Mouse (Mus musculus): ENCODE measurements around the gene Slc38a2.

The Slc38a2 gene

DNA sequence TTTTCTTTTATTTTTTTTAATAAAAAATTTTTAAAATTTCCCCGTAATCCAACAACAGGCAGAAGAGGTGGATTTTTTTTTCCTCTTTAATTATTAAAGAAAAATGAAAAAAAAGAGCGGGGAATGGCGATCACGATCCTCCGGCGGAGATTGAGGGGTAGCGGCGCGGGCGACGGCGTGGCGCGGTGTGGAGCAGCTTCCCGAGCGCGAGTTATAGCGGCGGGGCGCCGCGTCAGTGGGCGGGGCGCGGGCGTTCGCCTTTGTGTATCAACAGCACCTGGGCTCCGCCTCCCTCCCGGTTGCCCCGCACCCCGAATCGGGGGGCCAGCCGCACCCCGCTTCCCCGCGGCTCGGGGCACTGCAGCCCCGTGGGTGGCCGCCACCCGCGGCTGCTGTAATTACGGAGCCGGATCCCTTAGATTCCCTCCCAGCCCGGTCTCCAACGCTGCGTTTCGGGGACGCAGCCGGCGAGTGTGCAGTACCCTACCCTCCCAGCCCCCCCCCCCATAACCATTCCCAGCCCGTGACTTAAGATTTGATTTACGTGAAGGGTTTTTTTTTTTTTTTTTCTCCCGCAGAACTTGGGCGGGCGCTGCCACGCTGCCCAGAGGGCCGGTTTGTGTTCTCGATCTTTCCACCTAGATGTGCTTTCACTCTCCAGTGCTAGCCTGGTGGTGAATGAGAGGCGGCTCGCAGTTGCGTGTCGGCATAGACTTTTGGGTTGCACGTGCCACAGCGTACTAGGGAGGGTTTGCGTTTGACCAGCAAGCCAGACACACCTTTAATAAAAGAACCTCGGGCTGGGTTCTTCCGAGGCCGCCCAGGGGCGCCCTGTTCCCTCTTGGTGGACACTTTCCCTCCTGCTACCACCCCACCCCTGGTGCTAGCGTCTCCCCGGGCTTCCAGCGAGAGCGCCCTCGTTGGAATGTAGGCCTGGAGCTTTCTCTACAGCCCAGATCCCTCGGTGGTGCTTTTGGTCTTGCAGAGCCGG, at the start of gene Slc38a2:
Gene Slc38a2 (minus strand): TSS at position 210 of the 991 bp plus-strand sequence.
- DNase-seq (ENCODE audit: low read depth, low spot score), result peak; percentile 82

DNA sequence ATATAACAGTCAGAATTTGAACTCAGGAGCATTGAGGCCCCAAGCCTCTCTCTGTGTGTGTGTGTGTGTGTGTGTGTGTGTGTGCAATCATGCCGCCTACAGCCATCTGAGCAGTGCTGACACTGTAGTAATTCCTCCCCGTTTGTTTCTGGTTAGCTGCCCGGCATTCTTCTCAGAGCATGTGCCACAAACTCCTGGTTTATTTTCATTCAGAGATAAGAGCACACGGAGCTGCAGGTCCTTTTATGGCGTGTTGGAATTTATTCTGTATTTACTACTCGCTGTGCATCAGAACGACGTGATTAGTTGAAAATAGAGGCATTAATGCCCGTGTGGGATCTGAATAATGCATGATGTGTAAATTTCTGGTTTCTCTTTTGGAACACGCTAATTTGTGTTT, 49.6 kb upstream of the Slc38a2 start:
- DNase-seq (ENCODE audit: low read depth, low spot score), result no peak

- no peak for DNase-seq (ENCODE audit: low read depth, low spot score)
Observed at GRCm38 (mm10) chr15:96747551-96747950, 48.0 kb upstream of the Slc38a2 start.

DNA sequence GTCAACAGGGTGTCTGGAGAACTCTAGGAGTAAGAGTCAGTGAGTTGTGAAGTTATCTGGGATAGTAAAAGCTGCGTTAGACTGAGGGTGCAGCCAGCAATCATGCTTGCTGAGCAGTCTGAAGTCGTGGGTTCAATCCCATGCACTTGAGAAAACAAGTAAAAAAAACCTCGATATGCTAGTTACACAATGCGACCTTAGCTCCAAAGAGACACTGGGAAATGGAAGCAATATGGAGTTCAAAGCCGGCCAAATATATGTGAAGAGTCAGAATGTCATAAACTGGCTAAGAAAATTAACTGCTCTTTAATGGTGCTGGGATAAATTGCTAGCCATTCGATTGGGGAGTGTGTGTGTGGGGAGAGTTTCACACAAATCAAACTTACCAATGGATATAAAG, 47.5 kb upstream of the Slc38a2 start:
- DNase-seq (ENCODE audit: low read depth, low spot score), result no peak

DNA sequence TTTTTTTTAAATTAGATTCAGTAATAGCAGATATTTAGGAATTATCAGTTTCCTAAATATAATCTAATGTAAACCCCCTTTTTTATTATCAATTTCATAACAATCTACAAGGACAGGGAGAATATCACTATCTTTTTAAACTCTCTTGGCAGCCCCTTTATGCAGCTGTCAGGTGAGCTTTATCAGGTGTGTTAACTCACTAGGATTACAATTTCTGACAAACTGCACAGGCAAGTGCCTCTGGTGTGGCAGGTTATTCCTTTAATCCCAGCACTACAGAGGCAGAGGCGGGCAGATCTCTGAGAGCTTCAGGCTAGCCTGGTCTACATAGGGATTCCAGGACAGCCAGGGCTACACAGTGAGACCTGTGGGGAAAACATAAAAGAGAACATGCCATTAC, 45.8 kb upstream of the Slc38a2 start:
- no peak for DNase-seq (ENCODE audit: low read depth, low spot score)

GRCm38 (mm10) chr15:96744882-96745296, 45.4 kb upstream of the Slc38a2 start:
- no peak for DNase-seq (ENCODE audit: low read depth, low spot score)

DNA sequence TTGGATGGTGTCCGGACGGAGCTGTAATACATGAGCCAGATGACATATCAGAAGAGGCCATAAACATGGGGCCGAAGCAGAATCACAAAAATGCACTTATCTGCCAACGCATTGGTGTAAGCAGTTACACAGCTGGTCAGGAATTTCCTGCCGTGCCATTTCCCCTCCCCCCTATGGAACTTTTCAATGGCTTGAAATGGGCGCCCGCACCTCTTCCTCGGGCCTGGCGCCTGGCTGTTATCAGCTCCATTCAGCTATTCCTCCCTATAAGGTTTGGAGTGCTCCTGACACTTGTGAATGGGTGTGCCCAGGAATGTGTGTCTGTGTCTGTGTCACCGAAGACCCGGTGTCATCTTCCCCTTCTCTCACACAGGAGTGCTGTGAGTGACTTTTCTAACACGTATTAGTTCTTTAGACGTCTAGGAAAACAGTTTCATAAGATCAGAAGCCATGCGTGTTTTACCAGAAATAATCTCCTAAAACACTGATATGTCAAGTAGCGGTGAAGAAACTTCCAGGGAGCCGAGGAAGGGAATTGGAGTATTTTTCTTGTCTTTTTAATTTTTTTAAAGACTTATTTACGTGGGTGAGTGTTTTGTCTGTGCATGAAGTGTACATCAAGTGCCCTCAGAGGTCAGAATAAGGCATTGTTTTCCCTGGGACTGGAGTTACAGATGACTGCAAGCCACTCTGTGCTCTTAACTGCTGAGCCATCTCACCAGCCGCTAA, 44.8 kb upstream of the Slc38a2 start:
- no peak for DNase-seq (ENCODE audit: low read depth, low spot score)

GRCm38 (mm10) chr15:96743257-96743656, 43.7 kb upstream of the Slc38a2 start:
- DNase-seq (ENCODE audit: low read depth, low spot score), result no peak

- DNase-seq (ENCODE audit: low read depth, low spot score), result no peak
Observed at GRCm38 (mm10) chr15:96742591-96743241, 43.2 kb upstream of the Slc38a2 start.

DNA sequence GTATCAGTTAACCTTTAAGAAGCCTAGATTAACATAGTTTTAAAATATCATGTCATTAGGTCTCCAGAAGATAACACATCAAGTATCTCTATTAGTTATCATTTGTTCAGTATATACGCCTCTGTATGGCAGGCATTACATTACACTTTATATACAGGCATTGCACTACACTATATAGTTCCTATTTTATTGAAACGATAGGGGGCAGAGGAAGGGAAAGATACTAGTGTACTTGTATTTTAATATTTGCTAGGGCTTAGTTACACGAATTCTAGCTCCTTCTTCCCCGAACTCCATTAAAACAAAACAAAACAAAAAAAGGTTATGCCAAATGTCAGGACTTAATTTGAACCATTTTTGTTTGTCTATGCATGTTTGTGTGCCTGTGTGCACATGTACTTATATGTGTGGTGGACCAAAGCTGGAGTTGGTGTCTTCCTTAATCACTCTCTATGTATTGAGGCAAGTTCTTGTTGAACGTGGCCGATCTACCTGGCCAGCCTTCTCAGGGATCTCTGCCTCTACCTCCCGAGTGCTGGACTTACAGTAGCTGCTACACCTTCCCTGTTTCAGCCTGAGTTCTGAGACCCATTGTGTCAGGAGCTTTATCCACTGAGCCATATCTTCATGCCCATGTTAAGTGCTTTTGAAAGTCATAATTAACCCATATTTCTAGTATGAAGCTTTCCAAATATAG, 41.5 kb upstream of the Slc38a2 start:
- DNase-seq (ENCODE audit: low read depth, low spot score), result no peak

GRCm38 (mm10) chr15:96740091-96740490, 40.6 kb upstream of the Slc38a2 start:
- no peak for DNase-seq (ENCODE audit: low read depth, low spot score)

DNA sequence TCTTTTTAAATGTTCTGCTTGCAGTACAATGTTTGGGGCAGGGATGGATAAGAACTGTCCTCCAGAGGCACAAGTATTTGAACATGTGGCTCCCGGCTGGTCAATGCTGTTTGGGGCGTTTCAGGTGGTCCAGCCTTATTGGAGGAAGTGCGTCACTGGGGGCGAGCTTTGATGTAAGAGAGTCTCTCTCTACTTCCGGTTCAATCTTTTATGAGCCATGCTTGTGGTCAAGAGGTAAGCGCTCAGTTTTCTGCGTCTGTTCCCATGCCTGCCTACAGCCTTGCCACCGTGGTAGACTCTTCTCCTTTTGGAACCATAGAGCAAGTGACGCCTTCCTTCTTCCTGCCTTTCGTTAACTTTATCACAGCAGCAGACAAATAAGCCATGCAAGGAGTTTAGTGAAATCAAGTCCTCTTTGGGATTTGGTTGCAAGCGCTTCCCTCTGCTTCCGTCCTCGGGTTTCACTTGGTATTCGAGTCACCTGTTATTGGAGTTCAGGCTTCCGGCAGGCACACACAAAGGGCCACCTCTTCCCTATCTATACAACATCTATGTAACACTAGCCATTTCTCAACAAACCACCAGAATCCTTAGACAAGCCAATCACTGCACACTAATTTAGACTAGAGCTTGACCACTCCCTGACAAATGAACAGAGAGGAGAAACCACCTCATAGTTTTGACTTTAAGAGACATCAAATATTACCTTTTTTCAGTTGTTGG, 37.3 kb upstream of the Slc38a2 start:
- DNase-seq (ENCODE audit: low read depth, low spot score), result no peak

- no peak for DNase-seq (ENCODE audit: low read depth, low spot score)
Observed at GRCm38 (mm10) chr15:96735562-96736160, 36.1 kb upstream of the Slc38a2 start.

DNA sequence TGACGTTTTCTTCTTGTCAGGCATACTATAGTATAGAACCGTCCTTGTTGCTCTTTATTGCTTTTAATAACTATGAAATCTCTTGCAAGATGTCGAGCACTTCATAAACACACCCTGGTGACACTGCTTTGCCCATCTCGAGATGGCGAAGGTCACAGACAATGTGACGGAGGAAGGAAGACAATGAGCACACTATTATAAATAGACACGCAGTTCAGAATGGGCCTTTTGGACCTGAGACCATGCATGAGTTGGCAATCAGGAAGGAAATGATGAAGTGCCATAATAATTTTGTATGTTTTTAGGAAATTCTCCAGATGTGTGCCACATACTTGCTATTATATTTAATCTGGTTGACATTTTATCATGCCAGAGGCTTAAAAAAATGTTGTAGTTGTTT, 34.9 kb upstream of the Slc38a2 start:
- DNase-seq (ENCODE audit: low read depth, low spot score), result no peak

- no peak for DNase-seq (ENCODE audit: low read depth, low spot score)
Observed at GRCm38 (mm10) chr15:96730416-96730815, 30.9 kb upstream of the Slc38a2 start.

- no peak for DNase-seq (ENCODE audit: low read depth, low spot score)
Observed at GRCm38 (mm10) chr15:96729785-96730184, 30.3 kb upstream of the Slc38a2 start.

DNA sequence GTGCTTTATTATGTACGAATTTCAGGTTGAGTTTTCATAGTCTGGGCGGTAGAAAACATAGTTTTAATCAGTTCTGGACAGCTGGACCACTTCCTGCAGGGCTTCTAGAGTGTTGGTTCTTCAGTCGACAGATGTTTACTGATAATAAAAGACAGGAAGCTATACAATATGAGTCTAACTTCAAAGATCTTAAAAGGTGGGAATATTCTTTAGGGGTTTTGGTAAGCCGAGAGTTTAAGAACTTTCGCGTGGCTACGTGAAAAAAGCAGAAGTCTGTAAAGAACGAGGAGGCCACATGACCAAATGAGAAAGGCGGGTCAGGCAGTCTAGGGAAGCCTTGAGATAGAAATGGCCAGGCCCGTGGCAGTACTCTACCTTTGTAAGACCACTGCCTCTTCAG, 29.5 kb upstream of the Slc38a2 start:
- no peak for DNase-seq (ENCODE audit: low read depth, low spot score)

DNA sequence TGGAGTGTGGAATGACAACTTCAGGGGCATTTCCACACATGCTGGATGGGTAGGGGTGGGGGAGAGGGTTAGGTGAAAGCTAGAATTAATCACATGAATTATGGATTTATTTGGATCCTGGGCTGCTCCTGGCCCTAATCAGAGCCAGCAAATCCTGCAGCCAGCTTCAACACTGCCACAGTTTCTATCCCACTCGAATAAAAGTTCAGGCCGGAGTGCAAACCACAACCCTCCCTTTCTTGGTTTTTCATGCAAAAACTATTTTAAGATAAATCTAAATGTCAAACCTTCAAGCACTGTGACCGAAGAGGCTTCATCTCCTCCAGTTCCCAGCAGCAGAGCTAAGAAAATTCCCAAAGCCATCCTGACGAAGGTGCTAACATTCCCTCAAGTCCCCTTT, 28.8 kb upstream of the Slc38a2 start:
- no peak for DNase-seq (ENCODE audit: low read depth, low spot score)

- DNase-seq (ENCODE audit: low read depth, low spot score), result no peak
Observed at GRCm38 (mm10) chr15:96724506-96724905, 25.0 kb upstream of the Slc38a2 start.

DNA sequence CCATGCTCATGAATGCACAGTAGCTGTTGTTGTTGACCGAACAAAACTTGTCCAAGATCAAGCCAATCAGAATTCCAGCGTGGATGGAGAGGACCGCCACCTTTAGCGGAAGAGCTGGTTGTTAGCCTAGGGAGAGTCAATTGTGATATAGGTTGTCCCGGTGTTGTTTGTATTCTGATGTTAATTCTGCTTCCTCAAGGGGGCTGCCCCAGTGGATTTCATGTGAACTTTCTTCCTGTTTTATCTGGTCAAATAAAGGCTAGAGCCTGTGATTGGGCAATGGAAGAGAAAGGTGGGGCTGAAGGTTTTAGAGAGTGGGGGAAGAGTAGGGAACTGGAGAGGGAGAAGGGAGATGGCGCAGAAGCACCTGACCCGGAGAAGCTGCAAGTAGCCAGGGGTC, 22.7 kb upstream of the Slc38a2 start:
- no peak for DNase-seq (ENCODE audit: low read depth, low spot score)
